Mouse (Mus musculus) splenic B cell, adult 2 months (primary cell): ENCODE results near the gene Tmem252.
"Not testable (repeated sequence)": the region's sequence is repeated elsewhere in the genome, so short reads cannot be mapped to it uniquely, and the experiment has no call there.

Experiments used
- DNase-seq: peaks from one replicate; pipeline ENCODE4 v3.0.0-alpha.2; 2011; ENCODE audit warnings: low read depth, low spot score
- H3K27me3 ChIP-seq: 2 replicates; pipeline ENCODE4 v1.6.1; 2012; ENCODE audit warnings: mild to moderate bottlenecking, low read length, moderate library complexity, mixed read lengths; ENCODE audit not compliant: control insufficient read depth, poor library complexity, insufficient read depth, severe bottlenecking
- H3K36me3 ChIP-seq: 2 replicates; pipeline ENCODE4 v1.6.1; 2012; ENCODE audit warnings: mild to moderate bottlenecking, low read length, moderate library complexity, mixed read lengths; ENCODE audit not compliant: control insufficient read depth, poor library complexity, insufficient read depth, severe bottlenecking

Tmem252 gene

GRCm38 (mm10) chr19:24699196-24699595 lies 25.4 kb downstream of the Tmem252 start:
- no peak for DNase-seq
- Histone ChIP-seq H3K27me3 (no peaks in the 10 kb centered on the region; the same call in 1 of the 2 replicates), H3K36me3 (no peaks in the 10 kb centered on the region)

- peak; percentile 51 for DNase-seq
- H3K36me3 ChIP-seq, result no peaks in the 10 kb centered on the region
- no peaks in the 10 kb centered on the region; the same call in 1 of the 2 replicates for H3K27me3 ChIP-seq
Measured at GRCm38 (mm10) chr19:24699910-24700309, 26.1 kb downstream of the Tmem252 start.

GRCm38 (mm10) chr19:24700664-24701063 lies 26.9 kb downstream of the Tmem252 start:
- H3K36me3 ChIP-seq, result no peaks in the 10 kb centered on the region
- no peaks in the 10 kb centered on the region for H3K27me3 ChIP-seq
- DNase-seq, result no peak

GRCm38 (mm10) chr19:24701716-24702115 lies 27.9 kb downstream of the Tmem252 start:
- Histone ChIP-seq H3K27me3 (no peaks in the 10 kb centered on the region), H3K36me3 (no peaks in the 10 kb centered on the region)
- DNase-seq, result peak; percentile 3

- not testable (repeated sequence) for H3K36me3 ChIP-seq, DNase-seq, H3K27me3 ChIP-seq
Measured at GRCm38 (mm10) chr19:24703168-24703567, 29.4 kb downstream of the Tmem252 start.

- Histone ChIP-seq H3K36me3 (no peaks in the 10 kb centered on the region), H3K27me3 (no peaks in the 10 kb centered on the region)
- no peak for DNase-seq
Measured at GRCm38 (mm10) chr19:24703680-24704079, 29.9 kb downstream of the Tmem252 start.

GRCm38 (mm10) chr19:24704326-24704725 lies 30.5 kb downstream of the Tmem252 start:
- H3K36me3 ChIP-seq, result no peaks in the 10 kb centered on the region
- no peaks in the 10 kb centered on the region for H3K27me3 ChIP-seq
- DNase-seq, result no peak

- no peaks in the 10 kb centered on the region for H3K36me3 ChIP-seq
- H3K27me3 ChIP-seq, result no peaks in the 10 kb centered on the region
- DNase-seq, result peak; percentile 57
Measured at GRCm38 (mm10) chr19:24705395-24705794, 31.6 kb downstream of the Tmem252 start.

- Histone ChIP-seq H3K36me3 (no peaks in the 10 kb centered on the region), H3K27me3 (no peaks in the 10 kb centered on the region)
- no peak for DNase-seq
Measured at GRCm38 (mm10) chr19:24707071-24707906, 33.5 kb downstream of the Tmem252 start.

- no peak for DNase-seq
- H3K27me3 ChIP-seq, result no peaks in the 10 kb centered on the region; the same call in 1 of the 2 replicates
- no peaks in the 10 kb centered on the region for H3K36me3 ChIP-seq
Measured at GRCm38 (mm10) chr19:24708032-24708431, 34.2 kb downstream of the Tmem252 start.

- DNase-seq, result no peak
- H3K27me3 ChIP-seq, result no peaks in the 10 kb centered on the region; the same call in 1 of the 2 replicates
Measured at GRCm38 (mm10) chr19:24716303-24717097, 42.7 kb downstream of the Tmem252 start.

GRCm38 (mm10) chr19:24718021-24718420 lies 44.2 kb downstream of the Tmem252 start:
- Histone ChIP-seq H3K36me3 (no peaks in the 10 kb centered on the region), H3K27me3 (no peaks in the 10 kb centered on the region)
- no peak for DNase-seq

More at GRCm38 (mm10) chr19:24716303-24717097, 42.7 kb downstream of the Tmem252 start:
- no peaks in the 10 kb centered on the region for H3K36me3 ChIP-seq

- Histone ChIP-seq H3K36me3 (no peaks in the 10 kb centered on the region), H3K27me3 (no peaks in the 10 kb centered on the region)
- DNase-seq, result no peak
Measured at GRCm38 (mm10) chr19:24719504-24719903, 45.7 kb downstream of the Tmem252 start.

- H3K36me3 ChIP-seq, result no peaks in the 10 kb centered on the region
- no peak for DNase-seq
- no peaks in the 10 kb centered on the region for H3K27me3 ChIP-seq
Measured at GRCm38 (mm10) chr19:24720448-24720847, 46.6 kb downstream of the Tmem252 start.

- H3K36me3 ChIP-seq, result no peaks in the 10 kb centered on the region
- no peaks in the 10 kb centered on the region for H3K27me3 ChIP-seq
- no peak for DNase-seq
Measured at GRCm38 (mm10) chr19:24724362-24724761, 50.6 kb downstream of the Tmem252 start.
